Mouse (Mus musculus) olfactory bulb, adult 2 months (tissue): Measurements from ENCODE around the gene Grid2.

ENCODE experiments used
- CTCF ChIP-seq: fragments of 200-500 bp; IDR thresholded peaks from 2 replicates; pipeline ENCODE4 v1.5.1; 2012; ENCODE audit warnings: low read depth, mild to moderate bottlenecking, low read length, moderate library complexity; ENCODE audit not compliant: insufficient read depth
- POLR2A ChIP-seq: fragments of 200-500 bp; IDR thresholded peaks from 2 replicates; pipeline ENCODE4 v1.6.1; 2012; ENCODE audit warnings: mild to moderate bottlenecking, low read depth, low read length, moderate library complexity; ENCODE audit not compliant: insufficient read depth

GRCm38 (mm10) chr6:63862628-63863027, 607.0 kb downstream of the Grid2 start:
- no peak for TF ChIP-seq CTCF
- TF ChIP-seq POLR2A = no peak
